Mouse (Mus musculus) midbrain, embryonic 15.5 days (tissue): ENCODE results near the gene Adipoq. TPM values are rescaled to one million over a fixed set of nuclear protein-coding genes. Genes with fewer than 3 reads are reported as not detected.
"Not testable (repeated sequence)": the region's sequence is repeated elsewhere in the genome, so short reads cannot be mapped to it uniquely, and the experiment has no call there.

Source experiments
- ATAC-seq: fragments of 200-750 bp; cut with Nextera tagmentation; replicated peaks from 2 replicates; pipeline ENCODE4 v1.8.0; 2017; ENCODE audit warnings: moderate TSS enrichment
- H3K27ac ChIP-seq: fragments of 300-500 bp; sonication (generic); 2 replicates; pipeline ENCODE4 v1.5.1; 2015; ENCODE audit warnings: mild to moderate bottlenecking, inconsistent platforms
- H3K27me3 ChIP-seq: fragments of 300-500 bp; sonication (generic); replicated peaks from 2 replicates; pipeline ENCODE4 v1.6.1; 2015; ENCODE audit warnings: inconsistent platforms
- H3K36me3 ChIP-seq: fragments of 300-500 bp; sonication (generic); replicated peaks from 2 replicates; pipeline ENCODE4 v1.6.1; 2015; ENCODE audit warnings: inconsistent platforms
- H3K4me1 ChIP-seq: fragments of 300-500 bp; sonication (generic); 2 replicates; pipeline ENCODE4 v1.6.1; 2015; ENCODE audit warnings: inconsistent platforms
- H3K4me2 ChIP-seq: fragments of 300-500 bp; sonication (generic); 2 replicates; pipeline ENCODE4 v1.6.1; 2015; ENCODE audit warnings: inconsistent platforms, mild to moderate bottlenecking, moderate library complexity
- H3K4me3 ChIP-seq: fragments of 300-500 bp; sonication (generic); 2 replicates; pipeline ENCODE4 v1.5.1; 2015; ENCODE audit warnings: mild to moderate bottlenecking, inconsistent platforms
- H3K9ac ChIP-seq: fragments of 300-500 bp; sonication (generic); 2 replicates; pipeline ENCODE4 v1.6.1; 2015; ENCODE audit warnings: mild to moderate bottlenecking, inconsistent platforms
- H3K9me3 ChIP-seq: fragments of 300-500 bp; sonication (generic); 2 replicates; pipeline ENCODE4 v1.6.1; 2016; ENCODE audit warnings: inconsistent platforms
- WGBS: fragments of 180-500 bp; shearing (Covaris S2); methylation state at CpG from one replicate; pipeline ENCODE4 v1.1.7; 2015; ENCODE audit warnings: mixed read lengths; 5-methylcytosine and 5-hydroxymethylcytosine counted together
- polyA plus RNA-seq: library from polyadenylated mRNA; unstranded; fragments of >200 nt; fragmentation: Nextera tagmentation; extraction: Ambion mirVana; gene quantifications from 2 replicates; pipeline ENCODE4 v1.2.1, GENCODE M21; 2015

Adipoq gene
- polyA plus RNA-seq, 1 experiment from 2014 or later = not detected

DNA sequence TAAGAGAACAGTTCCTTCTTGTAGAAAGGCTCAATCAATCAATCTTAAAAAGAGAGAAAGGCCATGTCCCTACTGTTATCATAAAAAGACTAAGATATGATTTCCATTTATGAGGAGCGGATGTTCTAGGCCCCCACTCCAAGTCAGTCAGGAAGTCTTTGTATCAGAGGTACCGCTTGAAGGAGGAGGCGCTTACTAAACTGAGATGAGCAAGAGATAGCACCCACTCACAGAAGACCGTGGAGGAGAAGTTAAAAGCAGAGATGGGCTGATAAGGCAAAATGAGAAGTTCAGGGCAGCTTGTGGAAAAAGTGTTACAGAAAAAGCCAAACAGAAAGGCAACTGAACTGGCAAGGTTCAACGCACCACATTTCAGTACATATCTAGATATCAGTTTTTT lies 28.5 kb downstream of the Adipoq start:
- 93% methylated on average over 5 of the region's 5 CpGs for WGBS
- ATAC-seq = no peak
- H3K27ac ChIP-seq = no peak overlapping the region
- no peak overlapping the region for H3K9ac ChIP-seq
- no peak overlapping the region for H3K4me2 ChIP-seq
- H3K9me3 ChIP-seq = no peaks in the 10 kb centered on the region
- no peaks in the 10 kb centered on the region for H3K36me3 ChIP-seq
- no peak overlapping the region for H3K4me3 ChIP-seq
- H3K4me1 ChIP-seq = no peaks in the 10 kb centered on the region
- H3K27me3 ChIP-seq = no peaks in the 10 kb centered on the region

DNA sequence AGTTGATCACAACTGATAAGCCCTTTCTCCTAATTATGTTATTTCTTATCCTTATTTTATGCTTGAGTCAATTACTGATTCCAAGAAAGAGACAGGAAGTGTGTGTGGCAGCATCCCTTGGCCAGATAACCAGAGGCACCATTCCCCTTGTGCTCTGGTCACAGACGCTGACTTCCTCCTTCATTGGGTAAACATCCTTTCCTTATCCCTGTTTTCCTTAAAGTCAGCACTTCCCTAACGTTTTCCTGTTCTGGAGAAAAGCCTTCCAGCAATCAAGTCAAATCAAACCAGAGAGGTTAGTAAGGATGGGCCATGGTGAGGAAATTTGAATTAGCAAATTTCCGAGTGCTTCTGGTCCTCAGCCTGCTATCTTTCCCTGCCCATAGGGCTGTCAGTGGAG lies 29.6 kb downstream of the Adipoq start:
- 65% methylated on average over 3 of the region's 3 CpGs for WGBS

DNA sequence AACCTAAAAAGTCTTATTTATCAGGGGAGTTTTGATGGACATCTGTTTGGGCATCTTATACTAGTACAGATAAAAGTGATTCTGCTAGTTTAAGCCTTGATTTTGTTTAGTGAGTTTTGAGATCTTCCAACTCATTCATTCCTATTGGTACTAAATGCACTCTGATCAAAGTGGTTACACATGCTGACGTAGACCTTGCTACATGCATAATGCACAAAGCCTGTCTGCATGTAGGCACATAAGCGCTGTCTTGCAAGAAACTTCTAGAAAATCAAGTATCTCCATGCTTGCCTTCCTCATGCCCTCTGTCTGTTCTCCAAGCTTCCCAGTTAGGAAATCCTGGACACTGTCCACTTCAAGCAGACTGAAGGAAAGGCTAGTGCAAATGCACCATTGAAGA lies 31.5 kb downstream of the Adipoq start:
- Histone ChIP-seq H3K4me1 (no peaks in the 10 kb centered on the region), H3K36me3 (no peaks in the 10 kb centered on the region), H3K9me3 (no peaks in the 10 kb centered on the region), H3K27ac (no peak overlapping the region), H3K4me2 (no peak overlapping the region), H3K27me3 (no peaks in the 10 kb centered on the region), H3K9ac (no peak overlapping the region), H3K4me3 (no peak overlapping the region)
- WGBS = 91% methylated on average over 2 of the region's 2 CpGs
- ATAC-seq = no peak

More for the DNA sequence above, 29.6 kb downstream of the Adipoq start:
- no peak overlapping the region for H3K27ac ChIP-seq
- no peaks in the 10 kb centered on the region for H3K27me3 ChIP-seq
- no peaks in the 10 kb centered on the region for H3K4me1 ChIP-seq
- no peaks in the 10 kb centered on the region for H3K36me3 ChIP-seq
- H3K4me3 ChIP-seq = no peak overlapping the region
- H3K4me2 ChIP-seq = no peak overlapping the region
- ATAC-seq = no peak
- H3K9ac ChIP-seq = no peak overlapping the region
- H3K9me3 ChIP-seq = no peaks in the 10 kb centered on the region

DNA sequence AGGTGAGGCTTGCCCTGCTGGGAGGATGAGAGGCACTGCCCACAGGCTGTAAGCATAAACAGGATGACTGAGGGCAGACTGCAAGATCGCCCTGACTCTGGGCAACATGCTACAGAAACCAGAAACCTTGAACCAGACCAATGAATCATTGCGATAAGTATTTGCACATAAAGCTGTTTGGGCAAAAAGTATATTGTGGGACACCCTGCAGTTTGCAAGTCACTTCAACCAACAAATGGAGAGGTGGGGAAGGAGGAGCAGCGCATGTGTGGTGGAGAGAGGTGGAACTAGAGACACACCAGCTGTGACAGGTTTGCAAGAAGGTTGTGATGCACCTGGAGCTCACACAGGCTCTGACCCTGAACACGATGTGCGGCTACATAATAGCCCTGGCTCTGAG lies 32.5 kb downstream of the Adipoq start:
- H3K9ac ChIP-seq = no peak overlapping the region
- 95% methylated on average over 5 of the region's 5 CpGs for WGBS
- no peak overlapping the region for H3K27ac ChIP-seq
- H3K4me1 ChIP-seq = no peaks in the 10 kb centered on the region
- no peak overlapping the region for H3K4me3 ChIP-seq
- no peak for ATAC-seq
- no peaks in the 10 kb centered on the region for H3K27me3 ChIP-seq
- no peaks in the 10 kb centered on the region for H3K9me3 ChIP-seq
- H3K4me2 ChIP-seq = no peak overlapping the region
- no peaks in the 10 kb centered on the region for H3K36me3 ChIP-seq

DNA sequence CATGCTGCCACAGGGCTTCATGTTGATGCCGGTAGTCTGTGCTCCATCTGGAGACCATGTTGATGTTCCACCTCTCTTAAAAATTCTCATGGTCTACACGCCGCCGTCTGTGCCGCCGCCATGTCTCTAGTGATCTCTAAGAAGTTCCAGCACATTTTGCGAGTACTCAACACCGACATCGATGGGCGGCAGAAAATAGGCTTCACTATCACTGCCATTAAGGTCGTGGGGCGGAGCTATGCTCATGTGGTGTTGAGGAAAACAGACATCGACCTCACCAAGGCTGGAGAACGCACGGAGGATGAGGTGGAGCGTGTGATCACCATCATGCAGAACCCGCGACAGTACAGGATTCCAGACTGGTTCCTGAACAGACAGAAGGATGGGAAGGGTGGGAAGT lies 33.1 kb downstream of the Adipoq start:
- H3K9me3 ChIP-seq, H3K27ac ChIP-seq, H3K4me3 ChIP-seq, H3K9ac ChIP-seq, H3K27me3 ChIP-seq, H3K4me1 ChIP-seq, H3K4me2 ChIP-seq, H3K36me3 ChIP-seq, ATAC-seq: not testable (repeated sequence)
- 91% methylated on average over 18 of the region's 18 CpGs for WGBS

DNA sequence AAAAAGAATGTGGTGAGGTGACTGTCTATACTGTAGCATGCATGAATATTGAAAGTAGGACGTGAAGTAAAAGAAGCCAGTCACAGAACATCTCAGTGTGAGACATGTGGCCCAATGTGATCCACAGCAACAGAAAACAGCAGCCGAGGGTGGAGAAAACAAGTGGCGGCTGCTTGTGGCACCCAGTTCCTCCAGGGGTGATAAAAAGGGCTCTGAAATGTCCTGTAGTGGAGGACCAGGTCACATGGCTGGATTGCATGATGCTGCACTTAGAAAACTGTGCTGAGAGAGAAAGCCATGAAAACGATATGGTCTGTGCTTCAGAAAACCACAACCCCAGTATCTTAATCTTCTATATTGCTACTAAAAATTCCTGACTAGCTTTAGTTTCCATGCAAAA lies 34.7 kb downstream of the Adipoq start:
- H3K4me3 ChIP-seq = no peak overlapping the region
- H3K27me3 ChIP-seq = no peaks in the 10 kb centered on the region
- no peak overlapping the region for H3K9ac ChIP-seq
- WGBS = 82% methylated on average over 4 of the region's 4 CpGs
- no peaks in the 10 kb centered on the region for H3K9me3 ChIP-seq
- H3K36me3 ChIP-seq = no peaks in the 10 kb centered on the region
- no peak overlapping the region for H3K4me2 ChIP-seq
- ATAC-seq = no peak
- H3K4me1 ChIP-seq = no peaks in the 10 kb centered on the region
- H3K27ac ChIP-seq = no peak overlapping the region

DNA sequence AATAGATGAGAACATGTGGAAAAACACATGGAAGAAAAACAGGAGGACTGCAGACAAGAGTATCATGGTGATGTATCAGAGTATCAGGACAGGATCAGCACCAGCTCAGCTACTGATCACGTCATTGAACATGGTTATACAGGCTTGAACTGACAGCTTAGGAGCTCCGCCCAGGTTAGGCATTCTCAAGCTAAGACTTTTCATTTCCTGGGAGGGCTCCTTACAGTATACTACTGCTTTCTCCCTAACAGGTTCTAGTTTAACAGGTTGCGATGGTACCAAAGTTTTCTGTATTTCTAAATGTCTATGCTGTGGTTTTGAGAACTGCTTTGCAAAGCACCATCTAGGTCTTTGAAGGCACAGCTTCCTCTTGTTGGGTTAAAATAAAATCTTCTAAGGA lies 35.2 kb downstream of the Adipoq start:
- Histone ChIP-seq H3K4me1 (no peaks in the 10 kb centered on the region), H3K4me2 (no peak overlapping the region), H3K9ac (no peak overlapping the region), H3K27ac (no peak overlapping the region), H3K4me3 (no peak overlapping the region), H3K27me3 (no peaks in the 10 kb centered on the region), H3K9me3 (no peaks in the 10 kb centered on the region), H3K36me3 (no peaks in the 10 kb centered on the region)
- ATAC-seq = no peak
- 83% methylated on average over 3 of the region's 3 CpGs for whole genome bisulfite sequencing

DNA sequence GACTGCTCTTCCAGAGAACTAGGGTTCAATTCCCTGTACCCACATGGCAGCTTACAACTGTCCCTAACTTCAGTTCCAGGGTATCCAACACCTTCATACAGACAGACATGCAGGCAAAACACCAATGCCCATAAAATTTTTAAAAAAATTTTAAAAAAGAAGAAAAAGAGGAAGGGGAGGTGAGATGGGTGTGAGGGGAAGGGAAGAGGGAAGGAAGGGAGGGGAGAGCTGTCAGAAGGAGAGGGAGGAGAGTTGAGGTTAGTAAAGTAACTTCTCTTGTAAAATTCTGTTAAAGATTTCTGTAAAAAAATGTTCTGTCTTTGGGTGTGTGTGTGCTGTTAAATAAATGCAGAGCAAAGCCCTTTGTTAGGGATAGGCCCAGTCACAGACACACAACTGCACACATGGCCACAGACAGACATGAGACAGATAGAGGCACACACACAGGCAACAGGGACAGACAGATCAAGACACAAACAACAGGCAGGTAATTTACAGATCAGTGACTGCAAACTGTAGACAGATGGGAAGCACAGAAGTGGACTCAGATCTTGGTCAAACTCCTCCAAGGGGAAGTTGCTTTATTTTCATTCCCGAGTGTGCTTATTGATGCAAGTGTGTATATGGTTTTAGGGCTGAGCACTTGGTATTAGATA lies 35.7 kb downstream of the Adipoq start:
- Histone ChIP-seq H3K4me3 (no peak overlapping the region), H3K36me3 (no peaks in the 10 kb centered on the region), H3K4me2 (no peak overlapping the region), H3K27ac (no peak overlapping the region), H3K27me3 (no peaks in the 10 kb centered on the region), H3K4me1 (no peaks in the 10 kb centered on the region), H3K9me3 (no peaks in the 10 kb centered on the region), H3K9ac (no peak overlapping the region)
- ATAC-seq = no peak
- 82% methylated on average over 1 of the region's 1 CpGs for WGBS

DNA sequence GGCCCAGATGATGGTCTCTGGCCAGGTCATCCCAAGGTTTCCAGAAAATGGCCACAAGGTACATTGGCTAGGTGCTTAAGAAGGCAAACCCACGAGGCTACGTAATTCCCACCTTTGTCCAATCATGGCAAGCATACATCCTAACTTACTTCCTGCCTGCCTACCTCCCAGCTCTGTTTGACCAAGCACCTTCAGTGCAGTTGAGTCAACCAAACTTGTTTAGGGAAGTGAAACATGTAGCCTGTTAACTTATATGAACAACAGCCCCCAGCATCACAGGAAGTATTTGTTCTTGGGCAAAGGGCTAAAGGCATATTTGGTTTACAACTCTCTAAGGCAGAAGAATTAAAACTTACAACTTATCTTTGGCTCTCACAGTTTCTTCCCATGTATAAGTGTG lies 39.5 kb downstream of the Adipoq start:
- H3K9me3 ChIP-seq = no peaks in the 10 kb centered on the region
- H3K4me1 ChIP-seq = no peaks in the 10 kb centered on the region
- no peak for ATAC-seq
- H3K27ac ChIP-seq = no peak overlapping the region
- no peak overlapping the region for H3K9ac ChIP-seq
- no peaks in the 10 kb centered on the region for H3K27me3 ChIP-seq
- no peak overlapping the region for H3K4me3 ChIP-seq
- no peak overlapping the region for H3K4me2 ChIP-seq
- WGBS = 94% methylated on average over 2 of the region's 2 CpGs
- no peaks in the 10 kb centered on the region for H3K36me3 ChIP-seq

DNA sequence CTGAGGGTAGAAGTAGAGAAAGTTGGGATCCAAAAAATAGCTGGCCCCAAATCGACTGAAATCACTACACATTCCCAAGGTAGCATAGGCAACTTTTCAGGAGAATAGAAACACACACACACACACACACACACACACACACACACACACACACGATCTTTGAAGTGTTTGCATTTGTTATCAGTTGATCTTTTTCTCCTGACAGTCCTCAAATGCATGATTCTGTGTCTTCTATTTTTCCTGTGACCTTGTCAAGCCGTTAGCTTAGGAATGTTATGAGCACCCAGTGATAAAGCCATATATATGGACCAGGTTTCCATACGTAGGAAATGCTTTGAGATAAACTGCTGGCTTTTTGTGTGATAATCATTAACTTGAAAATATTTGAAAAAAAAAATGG lies 40.1 kb downstream of the Adipoq start:
- ATAC-seq = no peak
- H3K36me3 ChIP-seq = no peaks in the 10 kb centered on the region
- H3K4me3 ChIP-seq = no peak overlapping the region
- H3K27me3 ChIP-seq = no peaks in the 10 kb centered on the region
- H3K9me3 ChIP-seq = no peaks in the 10 kb centered on the region
- no peak overlapping the region for H3K4me2 ChIP-seq
- WGBS = 78% methylated on average over 4 of the region's 4 CpGs
- no peak overlapping the region for H3K9ac ChIP-seq
- no peaks in the 10 kb centered on the region for H3K4me1 ChIP-seq
- H3K27ac ChIP-seq = no peak overlapping the region

DNA sequence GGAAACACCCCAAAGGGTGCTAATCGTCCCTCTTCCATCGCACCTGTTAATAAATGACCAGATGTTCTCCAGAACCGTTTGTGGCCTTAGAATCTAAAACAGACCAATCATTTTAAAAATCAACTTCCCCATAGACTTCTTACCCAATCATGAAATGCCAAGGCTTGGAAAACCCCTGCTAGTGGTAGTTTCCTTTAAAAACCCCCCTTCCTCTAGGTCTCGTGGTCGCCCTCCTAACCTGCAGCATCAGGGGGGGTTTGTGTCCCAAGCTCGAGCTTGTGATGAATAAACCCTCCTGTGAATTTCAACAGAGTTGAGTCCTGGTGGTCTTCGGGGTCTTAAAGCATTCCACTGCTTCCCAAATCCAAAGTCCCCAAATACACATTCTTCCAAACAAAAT lies 41.6 kb downstream of the Adipoq start:
- Histone ChIP-seq H3K27me3 (no peaks in the 10 kb centered on the region), H3K36me3 (no peaks in the 10 kb centered on the region), H3K9ac (no peak overlapping the region), H3K4me2 (no peak overlapping the region), H3K27ac (no peak overlapping the region), H3K4me1 (no peaks in the 10 kb centered on the region), H3K9me3 (no peaks in the 10 kb centered on the region), H3K4me3 (no peak overlapping the region)
- 88% methylated on average over 7 of the region's 7 CpGs for WGBS
- no peak for ATAC-seq

DNA sequence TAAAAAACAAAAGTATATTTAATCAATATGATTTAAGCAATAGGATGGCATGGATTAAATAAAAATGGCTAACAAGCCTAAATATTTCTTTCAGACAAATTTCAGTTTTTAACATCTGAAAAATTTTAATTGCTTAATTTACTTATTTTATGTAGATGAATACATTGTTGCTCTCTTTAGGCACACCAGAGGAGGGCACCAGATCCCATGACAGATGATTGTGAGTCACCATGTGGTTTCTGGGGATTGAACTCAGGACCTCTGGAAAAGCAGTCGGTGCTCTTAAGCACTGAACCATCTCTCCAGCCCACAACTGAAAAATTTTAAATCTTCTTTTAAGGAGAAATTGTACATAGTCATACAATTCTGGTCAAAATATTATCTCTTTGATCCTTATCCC lies 43.3 kb downstream of the Adipoq start:
- H3K9me3 ChIP-seq = no peaks in the 10 kb centered on the region
- H3K4me1 ChIP-seq = no peaks in the 10 kb centered on the region
- no peak for ATAC-seq
- H3K27ac ChIP-seq = no peak overlapping the region
- H3K36me3 ChIP-seq = no peaks in the 10 kb centered on the region
- no peak overlapping the region for H3K9ac ChIP-seq
- H3K27me3 ChIP-seq = no peaks in the 10 kb centered on the region
- no peak overlapping the region for H3K4me3 ChIP-seq
- H3K4me2 ChIP-seq = no peak overlapping the region
- WGBS = 75% methylated on average over 1 of the region's 1 CpGs

DNA sequence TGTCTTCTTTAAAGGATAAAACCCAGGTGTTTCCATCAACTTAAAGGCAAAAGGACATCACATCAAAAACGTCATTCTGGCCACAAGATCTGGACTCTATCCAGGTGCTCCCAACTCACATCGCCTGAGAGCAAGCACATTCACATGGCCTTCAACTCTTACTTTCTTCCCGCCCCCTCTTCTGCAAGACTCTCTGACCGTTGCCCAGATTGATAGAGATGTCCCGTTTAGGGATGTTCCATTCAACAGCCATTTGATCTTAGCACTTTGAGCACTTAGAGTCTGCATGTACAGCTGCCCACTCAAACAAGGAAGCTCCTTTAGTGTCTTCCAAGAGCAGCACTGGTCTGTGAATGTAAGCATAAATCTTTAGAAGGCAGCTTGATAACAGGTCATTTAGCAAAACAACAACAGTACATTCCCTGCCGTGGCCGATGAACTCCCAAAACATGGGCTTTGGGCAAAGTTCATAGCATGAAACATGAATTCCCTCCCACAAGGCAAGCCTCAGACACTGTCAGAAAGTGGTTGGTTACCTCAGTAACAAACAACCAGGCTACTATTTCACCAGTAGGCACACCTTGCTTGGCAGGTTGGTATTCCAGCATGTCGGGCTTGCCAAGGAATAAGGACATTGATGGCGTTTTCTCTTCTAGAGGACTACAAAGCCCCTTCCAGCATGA lies 45.4 kb downstream of the Adipoq start:
- Histone ChIP-seq H3K27ac (no peak overlapping the region), H3K9ac (no peak overlapping the region), H3K4me2 (no peak overlapping the region), H3K27me3 (no peaks in the 10 kb centered on the region), H3K9me3 (no peaks in the 10 kb centered on the region), H3K4me3 (no peak overlapping the region), H3K4me1 (no peaks in the 10 kb centered on the region), H3K36me3 (no peaks in the 10 kb centered on the region)
- WGBS = 90% methylated on average over 9 of the region's 9 CpGs
- ATAC-seq = no peak
